Mouse (Mus musculus) embryo, embryonic 9.5 days (tissue): ENCODE results near the gene Cacna1s.

Source experiments
- DNase-seq: peaks from one replicate; pipeline ENCODE4 v3.0.0-alpha.2; 2017; ENCODE audit errors: extremely low spot score

Cacna1s gene

DNA sequence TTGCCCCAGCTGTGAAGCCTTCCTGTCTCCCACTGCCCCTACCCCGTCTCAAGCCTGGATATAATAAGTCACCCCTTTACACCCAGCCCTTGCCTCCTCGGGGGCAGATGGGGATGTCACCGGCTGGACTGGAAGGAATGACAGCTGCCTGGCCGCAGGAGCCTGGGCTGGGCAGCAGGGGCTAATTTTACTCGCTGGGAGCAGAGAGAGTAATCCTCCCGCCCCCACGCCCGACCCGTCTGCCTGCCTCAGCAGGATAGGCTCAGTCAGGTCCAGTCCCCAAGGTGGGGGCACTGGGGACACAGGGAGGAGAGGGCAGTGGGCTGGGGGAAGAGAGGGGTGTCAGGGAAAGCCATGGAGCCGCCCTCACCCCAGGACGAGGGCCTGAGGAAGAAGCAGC is at the start of gene Cacna1s:
TSS of gene Cacna1s (plus strand) at position 204 of the 400 bp plus-strand sequence.
- DNase-seq = no peak

GRCm38 (mm10) chr1:136006292-136006748 is 46.2 kb upstream of the Cacna1s start, which contains the start of gene Igfn1:
TSS of gene Igfn1 (minus strand) at chr1:136006342.
- DNase-seq = no peak

DNA sequence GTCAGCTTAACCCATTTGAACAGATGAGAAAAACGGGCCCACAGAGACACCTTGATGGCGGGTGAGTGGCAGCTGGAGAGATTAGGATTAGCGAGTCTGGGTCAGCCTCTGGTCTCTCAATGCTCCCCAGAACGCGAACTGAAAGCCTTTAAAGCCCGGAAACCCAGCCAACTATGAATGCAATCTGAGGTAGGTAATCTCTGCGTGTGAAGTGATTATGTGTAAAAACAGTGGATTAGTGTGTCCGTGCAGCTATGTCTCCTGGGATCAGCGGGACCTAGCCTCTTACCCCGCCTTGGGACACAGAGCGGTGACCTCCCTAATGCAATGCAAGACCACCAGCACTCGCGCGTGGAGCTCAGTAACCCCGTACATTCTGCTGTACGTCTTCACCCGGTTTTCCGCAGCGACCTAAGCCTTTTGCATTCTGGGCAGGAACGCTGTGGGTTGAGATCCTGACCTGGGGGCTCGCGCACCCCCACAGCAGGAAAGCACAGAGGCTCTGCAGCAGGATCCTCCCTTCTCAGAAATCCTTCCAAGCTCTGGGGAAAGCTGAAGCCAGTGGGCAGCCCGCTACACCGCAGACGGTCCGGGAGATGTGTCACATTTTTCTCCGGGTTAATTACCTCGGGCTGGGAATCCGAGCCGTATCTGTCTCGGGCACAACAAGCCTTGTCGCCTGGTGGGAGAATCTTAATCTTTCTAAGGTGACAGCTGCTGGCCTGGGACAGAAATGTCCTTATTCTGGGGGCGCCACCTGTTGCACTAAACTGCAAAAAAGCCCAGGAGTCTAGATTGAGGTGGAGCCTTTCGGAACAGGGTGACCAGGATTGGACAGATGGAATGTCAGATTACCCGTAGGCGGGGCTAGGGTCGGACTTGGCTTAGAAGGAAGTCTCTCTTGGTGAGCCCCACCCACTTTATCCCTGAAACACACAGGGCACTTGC is 45.1 kb upstream of the Cacna1s start, which contains the start of gene Tmem9:
TSS of gene Tmem9 (plus strand) at position 940 of the 948 bp plus-strand sequence.
- peak; percentile 78 for DNase-seq

GRCm38 (mm10) chr1:136008159-136008533 is 44.4 kb upstream of the Cacna1s start:
- DNase-seq = no peak

- no peak for DNase-seq
Measured at GRCm38 (mm10) chr1:136010247-136010646, 42.3 kb upstream of the Cacna1s start.

DNA sequence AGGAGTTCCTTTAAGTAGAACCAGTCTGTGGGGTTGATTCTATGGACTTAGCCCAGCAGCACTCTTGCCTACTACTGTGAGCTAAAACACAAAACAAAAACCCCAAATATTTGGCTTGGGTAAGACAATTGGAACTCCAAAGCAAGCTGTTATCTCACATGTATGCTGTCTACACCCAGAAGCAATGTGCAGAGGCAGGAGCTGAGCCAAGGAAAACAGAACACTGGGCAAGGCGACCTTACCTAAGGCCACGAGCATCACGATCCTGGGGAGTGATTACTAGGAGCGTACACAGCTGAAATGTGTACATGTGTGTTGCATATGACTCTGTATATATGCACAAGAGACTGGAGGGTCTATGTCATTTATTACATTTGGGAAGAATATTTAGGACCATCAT is 39.0 kb upstream of the Cacna1s start:
- DNase-seq = no peak

- no peak for DNase-seq
Measured at GRCm38 (mm10) chr1:136014796-136015502, 37.6 kb upstream of the Cacna1s start.

GRCm38 (mm10) chr1:136017307-136017706 is 35.2 kb upstream of the Cacna1s start:
- DNase-seq = no peak

- peak; percentile 93 for DNase-seq
Measured at GRCm38 (mm10) chr1:136017907-136018313, 34.6 kb upstream of the Cacna1s start.

- DNase-seq = peak; percentile 73
Measured at GRCm38 (mm10) chr1:136018390-136019189, 34.0 kb upstream of the Cacna1s start.

GRCm38 (mm10) chr1:136030201-136030600 is 22.3 kb upstream of the Cacna1s start:
- no peak for DNase-seq

GRCm38 (mm10) chr1:136031697-136032096 is 20.9 kb upstream of the Cacna1s start:
- no peak for DNase-seq

GRCm38 (mm10) chr1:136032961-136033360 is 19.6 kb upstream of the Cacna1s start:
- DNase-seq = no peak

DNA sequence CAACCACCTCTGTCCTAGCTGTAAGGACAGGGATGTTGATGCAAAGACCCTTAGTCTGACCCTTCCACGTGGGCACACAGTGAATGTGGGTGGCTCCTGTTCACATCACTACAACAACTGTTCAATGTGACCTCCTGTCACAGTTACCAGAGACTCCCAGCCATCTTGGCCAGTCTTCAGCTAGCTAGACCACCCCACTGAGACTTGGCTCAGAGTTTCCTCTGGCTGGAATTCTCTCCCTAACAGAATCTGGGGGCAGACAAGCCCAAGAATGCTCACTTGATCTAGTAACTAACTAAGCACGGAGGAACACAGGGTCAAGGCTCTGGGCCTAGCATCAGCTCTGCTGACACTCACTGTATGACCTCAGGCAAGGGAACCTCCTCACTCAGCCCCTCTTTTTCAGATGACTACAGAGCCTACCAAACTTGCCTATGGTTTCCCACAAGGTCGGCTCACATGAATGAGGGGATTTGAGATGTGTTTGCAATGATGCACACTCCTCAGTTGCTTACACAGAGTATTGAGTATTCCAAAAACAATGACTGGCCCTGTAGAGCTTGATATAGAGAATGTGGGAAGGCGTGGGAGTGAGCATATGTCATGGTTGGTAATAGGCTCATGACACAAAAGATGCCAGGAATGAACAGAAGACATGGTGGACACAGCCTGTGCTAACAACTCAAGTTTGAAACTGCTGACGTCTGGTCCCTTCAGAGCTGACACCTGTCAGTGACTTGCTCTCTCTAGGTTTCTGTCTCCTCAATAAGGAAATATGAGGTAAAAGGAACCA is 13.6 kb upstream of the Cacna1s start:
- DNase-seq = no peak

- DNase-seq = no peak
Measured at GRCm38 (mm10) chr1:136040452-136040851, 12.1 kb upstream of the Cacna1s start.

GRCm38 (mm10) chr1:136040874-136041273 is 11.7 kb upstream of the Cacna1s start:
- DNase-seq = no peak

DNA sequence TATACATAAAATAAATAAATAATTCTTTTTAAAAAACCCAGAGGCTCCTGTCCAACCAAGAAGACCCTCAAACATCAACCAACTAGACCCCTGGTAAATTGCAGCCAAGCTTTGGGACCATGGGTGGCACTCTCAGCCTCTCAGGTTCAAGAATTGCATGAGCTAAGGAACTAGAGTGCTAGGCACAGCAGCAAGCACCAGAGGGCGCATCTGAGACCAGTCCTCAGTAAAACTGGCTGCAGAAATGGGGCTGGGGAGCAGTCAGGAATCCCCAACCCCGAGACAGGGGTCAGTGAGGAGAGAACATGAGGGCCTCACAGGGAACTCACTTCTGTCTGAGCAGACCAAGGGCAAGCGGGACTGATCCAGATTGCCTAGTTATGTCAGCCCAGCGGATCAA is 6.8 kb upstream of the Cacna1s start:
- peak; percentile 57 for DNase-seq

GRCm38 (mm10) chr1:136047432-136047831 is 5.1 kb upstream of the Cacna1s start:
- DNase-seq = peak; percentile 44

- no peak for DNase-seq
Measured at GRCm38 (mm10) chr1:136047894-136048293, 4.7 kb upstream of the Cacna1s start.

DNA sequence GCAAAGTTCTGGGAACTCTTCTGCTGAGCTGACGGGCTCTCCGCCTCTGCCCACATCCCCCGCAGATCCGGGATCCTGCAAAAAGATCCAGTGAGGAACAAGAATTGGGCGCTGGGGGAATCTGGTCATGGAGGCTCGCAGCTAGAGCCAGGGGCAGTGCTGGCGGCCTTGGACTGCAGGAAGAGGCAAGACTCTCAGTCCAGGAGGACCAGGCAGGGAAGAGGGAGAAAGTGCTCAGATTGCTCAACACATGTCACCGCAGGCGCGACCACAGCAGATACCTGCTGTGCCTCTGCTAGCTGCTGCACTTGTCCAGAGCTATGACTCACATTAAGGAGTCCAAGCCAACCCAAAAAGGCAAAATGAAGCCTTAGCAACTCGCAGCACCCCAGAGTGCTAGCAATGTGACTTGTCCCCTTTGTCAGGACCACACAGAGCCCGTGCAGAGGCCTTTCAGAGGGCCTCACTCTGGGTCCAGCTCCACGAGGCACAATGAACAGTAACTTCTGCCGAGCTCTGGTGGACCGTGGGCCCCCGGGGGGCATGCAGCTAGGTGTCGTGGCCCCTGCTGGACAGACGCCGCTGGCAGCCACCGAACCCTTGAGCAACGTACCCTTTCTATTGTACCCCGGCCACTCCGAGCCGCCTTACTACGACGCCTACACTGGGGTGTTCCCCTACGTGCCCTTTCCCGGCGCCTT is 2.1 kb upstream of the Cacna1s start, which contains the start of gene Ascl5:
TSS of gene Ascl5 (plus strand) at position 493 of the 701 bp plus-strand sequence.
- no peak for DNase-seq
